Mouse (Mus musculus): Measurements from ENCODE around the gene Stil.
A peak's percentile ranks its signal among the peaks of the same experiment; 100 is the strongest.
"Not testable (repeated sequence)": the region's sequence is repeated elsewhere in the genome, so short reads cannot be mapped to it uniquely, and the experiment has no call there.

The Stil gene

GRCm38 (mm10) chr4:114999773-115000428, at the start of gene Stil:
TSS of gene Stil (plus strand) at chr4:115000159.
- DNase-seq (ENCODE audit: low spot score in 2 of 2), result peak; percentile 97

GRCm38 (mm10) chr4:114953172-114953571, 46.8 kb upstream of the Stil start:
- DNase-seq (ENCODE audit: low spot score in 2 of 2), result peak in 1 of 2 experiments; percentile 55

- DNase-seq (ENCODE audit: low spot score in 2 of 2), result no peak
These were observed 42.6 kb upstream of the Stil start for GRCm38 (mm10) chr4:114957403-114957802.

GRCm38 (mm10) chr4:114958231-114958630, 41.7 kb upstream of the Stil start:
- no peak for DNase-seq (ENCODE audit: low spot score in 2 of 2)

GRCm38 (mm10) chr4:114958786-114959185, 41.2 kb upstream of the Stil start:
- no peak for DNase-seq (ENCODE audit: low spot score in 2 of 2)

GRCm38 (mm10) chr4:114959533-114959932, 40.4 kb upstream of the Stil start:
- DNase-seq (ENCODE audit: low spot score in 2 of 2), result no peak

GRCm38 (mm10) chr4:114960881-114961280, 39.1 kb upstream of the Stil start:
- not testable (repeated sequence) for DNase-seq (ENCODE audit: low spot score in 2 of 2)

- no peak for DNase-seq (ENCODE audit: low spot score in 2 of 2)
These were observed 29.2 kb upstream of the Stil start for GRCm38 (mm10) chr4:114970736-114971135.

GRCm38 (mm10) chr4:114973229-114973740, 26.7 kb upstream of the Stil start:
- no peak for DNase-seq (ENCODE audit: low spot score in 2 of 2)

GRCm38 (mm10) chr4:114982619-114983018, 17.3 kb upstream of the Stil start:
- DNase-seq (ENCODE audit: low spot score in 2 of 2), result no peak

- DNase-seq (ENCODE audit: low spot score in 2 of 2), result no peak
These were observed 16.9 kb upstream of the Stil start for GRCm38 (mm10) chr4:114983020-114983419.

- no peak for DNase-seq (ENCODE audit: low spot score in 2 of 2)
These were observed 13.8 kb upstream of the Stil start for GRCm38 (mm10) chr4:114986211-114986590.

GRCm38 (mm10) chr4:114986591-114987432, 13.1 kb upstream of the Stil start, which contains the start of gene Cmpk1:
TSS of gene Cmpk1 (minus strand) at chr4:114987241.
- DNase-seq (ENCODE audit: low spot score in 2 of 2), result peak; percentile 86 to 93

- no peak for DNase-seq (ENCODE audit: low spot score in 2 of 2)
These were observed 5.7 kb upstream of the Stil start for GRCm38 (mm10) chr4:114994218-114994617.

- DNase-seq (ENCODE audit: low spot score in 2 of 2), result peak; percentile 50 to 70
These were observed 2.9 kb upstream of the Stil start for GRCm38 (mm10) chr4:114997051-114997450.

- DNase-seq (ENCODE audit: low spot score in 2 of 2), result no peak
These were observed 550 bp upstream of the Stil start for GRCm38 (mm10) chr4:114999445-114999772.

GRCm38 (mm10) chr4:115000429-115000795, 453 bp downstream of the Stil start:
- DNase-seq (ENCODE audit: low spot score in 2 of 2), result no peak

- DNase-seq (ENCODE audit: low spot score in 2 of 2), result no peak
These were observed 14.3 kb downstream of the Stil start for GRCm38 (mm10) chr4:115014276-115014675.

- no peak for DNase-seq (ENCODE audit: low spot score in 2 of 2)
These were observed 20.0 kb downstream of the Stil start for GRCm38 (mm10) chr4:115019997-115020396.

- no peak for DNase-seq (ENCODE audit: low spot score in 2 of 2)
These were observed 35.1 kb downstream of the Stil start for GRCm38 (mm10) chr4:115035043-115035442.

- peak in 1 of 2 experiments; percentile 42 for DNase-seq (ENCODE audit: low spot score in 2 of 2)
These were observed 38.3 kb downstream of the Stil start for GRCm38 (mm10) chr4:115038242-115038641.

GRCm38 (mm10) chr4:115045621-115046020, 45.7 kb downstream of the Stil start:
- DNase-seq (ENCODE audit: low spot score in 2 of 2), result no peak

- DNase-seq (ENCODE audit: low spot score in 2 of 2), result peak; percentile 90 to 95
These were observed 47.8 kb downstream of the Stil start for GRCm38 (mm10) chr4:115047750-115048149.

Data from spleen, postnatal 4 days (tissue).